Mouse (Mus musculus): ENCODE measurements at regions not wholly inside any gene's neighbourhood (a gene's known extent, or its start where the extent isn't known, plus 50 kb on each side); places are given as distances from the start of the nearest gene placed in this dataset.

DNA sequence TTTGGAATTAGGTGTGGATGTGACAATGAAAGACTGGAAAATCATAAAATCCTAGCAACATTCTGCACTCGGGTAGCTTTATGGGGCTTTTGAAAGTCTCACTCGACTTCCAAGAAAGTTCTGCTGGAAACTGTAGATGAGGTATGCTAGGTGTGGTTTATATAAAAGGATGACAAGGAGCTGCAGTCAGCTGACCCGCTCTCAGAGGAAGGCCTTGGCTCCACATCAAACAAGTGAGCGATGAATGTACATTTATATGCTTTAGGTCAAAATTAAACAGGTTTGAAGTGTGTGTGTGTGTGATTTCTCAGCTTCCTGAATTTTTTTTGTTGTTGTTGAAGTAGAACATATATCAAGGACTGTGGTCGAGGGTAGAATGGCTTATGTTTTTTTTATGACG, 174.9 kb downstream of the 1500009L16Rik start:
- DNase-seq (ENCODE audit: low spot score) = no peak

DNA sequence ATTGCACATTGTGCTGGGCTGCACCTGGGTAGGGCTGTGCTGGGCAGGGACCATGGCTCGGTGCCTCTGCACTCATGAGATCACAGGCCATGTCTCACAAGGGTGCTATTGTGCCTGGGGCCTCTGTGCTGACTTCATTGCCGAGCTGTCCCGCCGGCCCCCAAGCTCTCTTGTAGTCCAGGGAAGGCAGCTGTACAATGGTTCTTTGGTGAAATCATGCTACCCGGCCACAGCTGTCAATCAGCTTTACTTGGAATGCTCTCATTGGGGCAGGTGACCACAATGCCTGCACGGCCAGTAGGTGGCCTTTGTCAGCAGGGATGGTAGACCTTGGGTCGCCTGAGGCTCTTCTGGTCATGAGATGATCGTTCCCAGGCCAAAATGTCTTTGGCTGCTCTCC, 184.1 kb downstream of the 1500009L16Rik start:
- DNase-seq (ENCODE audit: low spot score) = no peak

DNA sequence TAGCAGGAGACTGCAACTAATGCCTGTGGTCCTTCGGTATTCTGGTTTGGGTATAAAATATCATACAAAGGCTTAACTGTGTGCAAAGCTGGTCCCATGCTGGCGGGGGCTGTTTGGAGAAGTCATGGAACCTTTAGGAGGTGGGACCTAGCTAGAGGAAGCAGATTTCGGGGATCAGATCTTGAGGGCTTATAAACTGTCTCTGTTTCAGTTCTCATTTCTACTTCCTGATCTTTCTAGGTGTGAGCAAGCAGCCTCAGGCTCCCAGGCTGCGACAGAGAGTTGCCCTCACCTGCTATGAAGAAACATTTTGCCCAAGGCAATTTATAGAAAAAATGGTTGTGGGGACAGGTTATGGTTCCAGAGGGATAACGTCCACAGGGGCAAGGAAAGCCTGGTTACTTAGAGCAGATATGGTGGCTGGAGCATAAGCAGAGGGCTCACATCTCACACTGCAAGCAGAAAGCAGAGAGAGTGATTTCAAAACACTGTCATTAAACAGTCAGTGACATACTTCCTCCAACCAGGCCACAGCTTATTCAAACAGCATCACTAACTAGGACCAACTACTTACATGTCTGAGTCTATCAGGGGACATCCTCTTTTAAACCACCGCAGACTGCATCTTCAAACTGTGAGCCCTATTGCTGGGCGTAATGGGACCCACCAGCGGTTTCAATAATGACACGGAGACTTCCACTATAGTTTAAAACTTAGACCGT, 188.1 kb downstream of the 1500009L16Rik start:
- DNase-seq (ENCODE audit: low spot score) = no peak

DNA sequence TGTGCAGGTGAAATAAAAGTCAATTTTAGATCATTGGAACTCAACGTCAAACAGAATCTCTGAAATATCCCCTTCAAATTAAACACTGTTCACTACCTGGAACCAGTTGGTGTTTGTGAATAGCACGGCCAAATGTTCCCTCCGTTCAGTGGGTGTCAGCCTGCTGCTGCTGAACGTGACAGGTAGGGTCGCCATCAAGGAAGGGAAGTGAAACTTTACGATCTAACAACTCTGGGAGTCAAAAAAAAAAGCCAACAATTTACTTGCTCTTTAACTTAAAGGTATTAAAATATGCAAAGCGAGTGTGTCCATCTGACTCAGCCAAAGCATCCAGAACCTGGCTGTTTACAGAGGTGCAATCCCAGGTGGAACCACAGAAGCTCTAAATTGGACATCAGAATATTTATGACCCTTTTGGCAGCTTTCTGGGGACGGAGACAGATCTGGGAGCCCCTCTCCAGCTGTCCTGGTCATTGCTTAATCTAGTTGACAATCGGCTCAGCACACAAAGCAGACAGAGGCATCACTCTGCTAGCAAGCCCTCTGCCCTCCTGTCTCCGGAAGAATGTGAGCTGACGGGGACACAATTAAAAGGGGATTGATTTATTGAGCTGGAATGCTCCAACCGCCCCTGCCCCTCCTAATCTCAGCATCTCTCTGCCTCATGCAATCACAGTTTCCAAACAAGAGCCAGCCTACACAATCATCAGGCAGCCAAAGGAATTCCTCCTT, 191.9 kb downstream of the 1500009L16Rik start:
- no peak for DNase-seq (ENCODE audit: low spot score)

DNA sequence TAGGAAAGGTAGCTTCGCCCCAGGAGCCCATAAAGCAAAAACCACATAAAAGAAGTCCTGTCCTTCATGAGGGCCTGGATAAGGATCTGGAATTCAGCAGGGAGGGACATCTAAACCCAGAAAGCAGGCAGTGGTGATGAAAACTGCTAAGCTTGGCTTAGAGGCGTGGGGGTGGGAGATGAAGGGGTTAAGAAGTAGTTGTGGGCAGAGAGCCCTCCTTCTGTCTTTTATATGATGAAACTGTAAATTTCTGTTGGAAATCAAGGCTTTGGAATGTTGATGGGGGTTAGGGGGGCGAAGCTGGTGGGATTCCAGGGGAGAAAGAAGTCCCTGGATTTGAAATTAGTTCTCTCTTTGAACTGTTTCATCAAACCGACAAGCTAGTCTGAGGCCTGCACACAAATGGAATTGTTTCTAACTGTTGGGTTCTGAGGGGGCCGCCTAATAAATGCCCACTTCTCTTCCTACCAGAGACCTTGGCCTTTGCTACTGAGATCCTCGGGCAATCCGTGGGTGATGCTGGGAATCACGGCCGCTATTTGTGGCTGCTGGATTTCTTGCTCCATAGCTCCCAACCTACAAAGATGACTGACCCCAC, 192.6 kb downstream of the 1500009L16Rik start:
- DNase-seq (ENCODE audit: low spot score) = no peak

DNA sequence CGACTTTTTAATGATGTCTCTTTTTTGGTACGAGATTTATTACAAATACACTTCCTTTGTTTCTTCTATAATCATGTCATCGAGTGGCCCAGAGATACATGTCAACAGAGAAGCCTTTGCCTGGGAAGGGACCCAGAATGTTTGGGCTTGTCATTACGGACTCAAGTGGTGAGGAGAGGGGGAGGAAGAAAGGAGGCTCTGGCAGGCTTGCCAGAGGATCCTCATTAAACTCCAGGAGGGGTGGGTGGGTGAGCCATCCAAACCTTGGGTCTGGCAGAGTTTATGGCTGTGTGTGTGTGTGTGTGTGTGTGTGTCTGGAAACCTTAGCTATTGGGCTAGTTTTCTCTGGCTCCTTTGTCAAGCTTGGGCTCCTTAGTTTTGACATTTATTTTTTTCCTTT, 204.3 kb downstream of the 1500009L16Rik start:
- no peak for DNase-seq (ENCODE audit: low spot score)

DNA sequence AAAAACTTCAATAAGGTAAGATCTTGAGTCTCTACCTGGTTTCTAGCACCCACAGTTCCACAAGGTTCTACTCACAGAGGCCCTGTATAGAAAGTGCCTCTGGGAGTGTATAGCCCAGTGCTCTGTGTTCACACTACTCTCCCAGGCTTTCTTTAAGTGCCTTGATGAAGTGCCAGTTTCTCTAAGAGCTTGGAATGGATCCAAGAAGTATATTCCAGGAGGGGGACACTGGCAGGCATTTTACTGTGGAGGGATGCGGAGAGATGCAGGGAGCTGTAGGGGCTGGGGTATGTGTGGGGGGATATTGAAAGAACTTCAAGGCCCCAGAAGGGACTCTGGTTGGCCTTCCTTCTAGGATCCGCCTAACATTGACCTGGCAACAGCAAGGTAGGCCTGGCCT, 204.9 kb downstream of the 1500009L16Rik start:
- DNase-seq (ENCODE audit: low spot score) = no peak

DNA sequence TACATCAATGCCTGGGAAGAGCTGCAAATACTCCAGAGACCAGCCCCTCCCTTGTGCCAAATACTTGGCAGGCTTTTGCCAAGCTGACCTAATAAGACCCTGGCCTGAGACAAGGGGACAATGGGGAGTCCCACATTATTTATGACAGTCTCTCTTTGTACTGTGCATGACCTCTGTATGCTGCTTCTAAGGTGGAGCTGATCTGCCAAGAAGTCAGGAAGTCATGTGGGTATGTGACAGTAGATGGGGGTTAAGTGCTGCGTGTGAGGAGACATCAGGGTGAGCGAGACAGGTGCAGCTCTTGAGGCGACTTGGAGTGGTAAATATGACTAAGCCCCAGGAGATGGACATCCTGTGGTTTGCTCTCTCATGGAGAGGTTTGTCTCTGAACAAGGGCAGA, 209.1 kb downstream of the 1500009L16Rik start:
- no peak for DNase-seq (ENCODE audit: low spot score)

DNA sequence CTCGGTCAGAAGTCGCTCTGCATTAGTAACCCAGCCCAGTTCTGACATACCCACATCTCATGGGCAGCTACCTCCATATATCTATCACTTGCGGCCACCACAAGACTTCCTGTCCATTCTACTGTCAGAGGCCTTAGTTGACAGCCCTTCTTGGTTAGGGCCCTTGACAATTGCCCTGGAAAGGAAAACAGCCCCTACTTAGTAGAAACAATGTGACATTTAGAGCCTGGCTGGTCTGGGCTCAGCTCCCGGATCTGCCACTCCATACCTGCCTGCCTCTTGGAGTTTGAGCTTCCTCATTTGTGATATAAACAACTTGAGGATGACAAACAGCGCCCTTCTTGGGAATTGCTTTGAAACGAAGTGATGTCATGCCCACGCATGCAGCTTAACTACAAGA, 210.5 kb downstream of the 1500009L16Rik start:
- no peak for DNase-seq (ENCODE audit: low spot score)

DNA sequence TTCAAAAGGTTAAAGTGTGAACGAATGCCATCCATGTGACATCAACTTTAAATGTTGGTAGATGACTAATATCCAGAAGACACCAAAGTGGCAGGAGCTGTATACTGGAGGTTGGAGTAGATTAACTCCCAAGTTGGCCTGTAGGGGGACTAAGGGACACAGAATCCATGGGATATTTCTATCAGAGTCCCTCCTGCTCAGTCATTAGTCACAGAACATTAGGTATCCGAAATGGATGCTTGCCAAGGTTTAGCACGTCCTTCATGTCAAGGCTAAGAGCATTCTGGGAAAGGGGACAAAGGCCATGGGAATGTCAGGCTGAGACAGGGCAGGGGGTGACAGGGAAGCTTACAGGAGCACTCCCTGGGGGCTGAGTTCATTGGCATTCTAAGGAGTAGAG, 211.8 kb downstream of the 1500009L16Rik start:
- DNase-seq (ENCODE audit: low spot score) = no peak

DNA sequence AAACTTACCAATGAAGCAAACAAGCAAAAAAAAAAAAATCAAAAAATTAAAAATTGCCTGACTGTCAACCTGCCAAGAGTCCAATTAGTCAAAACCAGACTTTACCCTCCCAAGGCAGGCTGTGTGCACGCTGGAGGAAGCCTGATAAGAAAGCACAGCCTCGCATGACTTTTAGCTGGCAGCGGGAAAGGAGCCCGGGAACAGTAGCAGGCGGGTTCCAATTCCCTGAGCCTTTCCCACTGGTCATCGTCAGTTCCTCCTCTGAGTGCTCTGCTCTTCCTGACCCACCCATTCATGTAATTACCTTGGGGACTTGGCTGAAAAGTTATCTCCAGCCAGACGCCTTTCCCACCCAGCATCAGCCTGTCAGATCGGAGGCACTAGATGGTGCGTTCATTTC, 214.5 kb downstream of the 1500009L16Rik start:
- no peak for DNase-seq (ENCODE audit: low spot score)

DNA sequence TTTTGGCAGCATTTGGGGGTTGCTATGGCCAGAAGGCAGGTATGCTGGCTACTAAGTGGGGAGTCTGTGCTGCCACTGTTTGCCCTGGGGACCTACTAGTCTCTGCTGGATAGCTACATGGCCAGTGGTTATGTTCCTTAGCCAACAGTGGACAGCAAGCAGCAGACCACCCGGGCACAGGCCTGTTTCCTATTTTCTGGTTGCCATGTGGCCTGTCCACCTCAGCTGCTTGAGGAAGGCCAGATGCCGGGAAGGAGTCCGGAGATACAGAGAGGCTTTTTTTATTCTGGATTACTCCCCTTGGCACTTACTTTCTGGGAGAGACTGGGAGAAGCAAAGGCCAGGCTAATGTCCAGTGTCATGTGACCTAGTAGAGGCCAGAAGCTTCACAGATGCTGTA, 219.4 kb downstream of the 1500009L16Rik start:
- no peak for DNase-seq (ENCODE audit: low spot score)

DNA sequence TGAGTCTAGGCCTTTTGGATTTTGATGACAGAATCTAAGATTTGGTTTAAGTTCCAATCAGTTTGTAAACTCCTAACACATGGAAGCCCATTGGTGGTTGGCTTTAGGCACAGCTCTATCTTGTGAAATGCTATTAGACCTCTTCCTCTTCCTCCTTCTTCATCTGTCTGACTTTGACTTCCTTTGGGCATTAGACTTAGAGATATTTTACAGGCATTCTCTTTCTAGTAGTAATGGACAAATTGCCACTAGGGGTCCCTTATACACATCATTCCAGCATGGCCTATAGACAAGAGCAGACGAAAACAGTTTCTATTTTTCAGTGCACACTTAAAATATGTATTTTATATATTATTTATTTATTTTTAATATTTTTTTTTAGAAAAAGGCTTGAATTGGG, 221.5 kb downstream of the 1500009L16Rik start:
- DNase-seq (ENCODE audit: low spot score) = no peak

DNA sequence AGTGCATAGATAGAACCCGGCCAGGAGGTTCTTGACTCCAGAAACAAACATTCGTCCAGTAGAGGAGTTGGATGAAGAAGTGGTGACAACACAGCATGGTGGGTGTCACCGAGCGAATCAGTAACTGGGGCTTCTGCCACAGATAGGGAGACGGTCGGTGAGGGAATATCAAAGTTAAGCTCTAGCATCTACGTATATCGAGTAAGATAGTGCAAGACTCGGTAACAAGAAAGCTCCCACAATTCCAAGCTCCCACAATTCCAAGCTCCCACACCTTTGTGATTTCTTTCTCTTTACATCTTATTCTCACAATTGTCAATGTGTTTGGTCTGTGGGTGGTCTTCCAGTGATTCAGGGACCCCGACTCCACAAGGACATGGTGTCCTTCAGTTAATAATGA, 222.2 kb downstream of the 1500009L16Rik start:
- no peak for DNase-seq (ENCODE audit: low spot score)

DNA sequence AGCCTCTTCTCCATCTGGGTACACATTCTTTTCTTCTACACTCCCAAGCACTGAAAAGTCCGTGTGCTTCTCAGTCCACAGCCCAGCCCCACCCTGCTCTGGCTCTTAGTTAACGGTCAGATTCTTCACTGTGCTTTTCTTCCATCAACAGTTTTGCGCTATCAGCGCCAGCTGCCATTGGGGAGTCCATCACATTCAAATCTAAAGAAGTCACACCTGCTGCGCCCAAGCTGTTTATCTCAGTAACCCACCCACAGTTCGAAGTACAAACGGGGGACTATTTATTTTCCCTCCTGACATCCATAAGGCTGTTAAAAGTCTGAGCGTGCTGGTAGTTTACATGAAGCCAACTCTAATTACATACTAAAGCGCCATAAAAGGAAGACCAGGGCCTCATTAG, 222.8 kb downstream of the 1500009L16Rik start:
- no peak for DNase-seq (ENCODE audit: low spot score)

DNA sequence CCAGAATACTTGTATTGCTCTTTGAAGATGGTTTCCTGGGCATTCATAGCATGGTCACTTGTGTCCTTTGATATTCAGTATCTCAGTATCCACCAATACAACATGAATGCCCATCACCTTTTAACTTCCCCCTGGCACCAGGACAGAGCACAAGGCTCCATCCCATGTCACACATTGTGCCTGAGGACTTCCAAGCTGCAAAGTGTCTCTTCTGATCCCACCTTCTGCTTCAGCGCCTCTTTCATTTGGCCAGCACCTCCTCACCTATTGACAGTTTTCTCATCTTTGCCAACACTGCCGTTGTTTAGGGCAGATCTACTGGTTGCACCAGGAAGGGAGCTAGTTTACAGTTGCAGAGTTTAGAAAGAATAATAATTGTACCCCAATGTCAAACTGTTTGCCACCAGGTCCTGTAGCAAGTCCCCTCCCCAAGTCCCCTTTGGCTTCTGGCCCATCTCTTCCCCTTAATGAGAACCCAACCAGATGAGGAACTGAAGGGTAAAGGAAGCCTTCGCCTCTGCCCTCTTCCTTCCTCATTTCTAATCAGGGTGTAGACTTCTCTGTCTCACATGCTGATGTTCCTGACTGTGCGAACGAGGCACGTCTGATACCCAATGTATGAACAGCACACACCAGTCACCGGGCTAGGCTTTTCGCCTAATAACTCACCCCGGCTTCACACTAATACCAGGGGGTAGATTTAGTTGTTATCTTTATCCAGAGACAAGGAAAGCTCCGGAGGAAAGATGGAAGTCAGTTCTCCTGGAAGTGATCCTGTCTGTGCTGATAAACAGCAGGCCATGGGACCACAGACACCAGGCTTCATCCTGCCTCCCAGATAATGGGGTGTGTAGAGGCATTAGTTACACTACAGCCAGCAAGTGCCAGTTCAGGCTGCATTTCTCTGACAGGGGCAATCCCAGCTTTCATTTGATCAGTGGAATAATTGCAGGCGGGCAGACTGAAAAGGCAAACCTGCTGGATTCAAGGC, 223.8 kb downstream of the 1500009L16Rik start:
- DNase-seq (ENCODE audit: low spot score) = no peak

DNA sequence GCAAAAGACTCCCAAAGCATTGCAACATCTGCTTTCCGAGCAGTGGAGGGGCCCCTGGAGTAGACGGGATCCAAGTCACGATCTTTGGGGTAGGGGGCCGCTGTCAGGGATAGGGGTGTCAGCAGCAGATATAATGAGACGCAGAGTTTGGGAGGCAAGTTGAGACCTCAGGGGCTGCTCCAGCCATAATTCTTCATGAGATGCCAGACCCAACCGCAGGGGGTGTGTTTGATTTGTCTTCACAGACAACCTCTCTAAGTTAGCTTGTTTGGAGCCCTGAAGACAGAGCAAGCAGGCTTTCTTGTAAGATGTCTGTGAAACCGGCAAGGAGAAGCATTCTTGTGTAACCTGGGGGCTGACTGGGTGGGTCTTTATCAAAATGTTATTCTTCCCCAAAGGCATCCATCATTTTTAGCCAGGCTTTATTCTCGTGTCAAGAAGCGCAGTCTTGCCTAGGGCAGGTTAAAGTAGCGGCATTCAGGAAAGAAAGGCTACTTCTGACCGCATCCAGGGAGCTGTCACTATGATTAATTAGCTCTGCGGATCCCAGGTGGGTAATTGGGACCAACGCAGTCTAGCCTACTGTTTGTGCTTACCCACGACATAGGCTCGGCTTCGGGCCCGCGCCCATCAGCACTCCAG, 234.6 kb downstream of the 1500009L16Rik start:
- DNase-seq (ENCODE audit: low spot score) = no peak

DNA sequence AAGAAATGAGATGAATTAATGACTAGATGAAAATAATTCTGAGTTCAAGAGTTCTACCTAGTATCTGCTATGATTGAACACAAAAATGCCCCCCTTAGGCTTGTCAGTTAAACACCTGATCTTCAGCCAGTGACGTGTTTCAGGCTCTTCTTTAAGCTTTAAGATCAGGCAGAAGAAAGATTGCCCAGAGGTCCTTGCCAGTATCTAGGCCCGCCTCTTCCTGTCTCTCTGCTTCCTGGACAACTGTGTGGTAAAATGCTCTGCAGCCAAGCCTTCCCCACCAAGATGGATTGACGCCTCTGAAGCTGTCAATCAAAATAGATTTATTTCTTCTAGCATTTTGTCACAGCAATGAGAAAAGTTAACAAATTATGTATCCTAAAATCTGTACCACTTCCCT, 235.7 kb downstream of the 1500009L16Rik start:
- DNase-seq (ENCODE audit: low spot score) = no peak

DNA sequence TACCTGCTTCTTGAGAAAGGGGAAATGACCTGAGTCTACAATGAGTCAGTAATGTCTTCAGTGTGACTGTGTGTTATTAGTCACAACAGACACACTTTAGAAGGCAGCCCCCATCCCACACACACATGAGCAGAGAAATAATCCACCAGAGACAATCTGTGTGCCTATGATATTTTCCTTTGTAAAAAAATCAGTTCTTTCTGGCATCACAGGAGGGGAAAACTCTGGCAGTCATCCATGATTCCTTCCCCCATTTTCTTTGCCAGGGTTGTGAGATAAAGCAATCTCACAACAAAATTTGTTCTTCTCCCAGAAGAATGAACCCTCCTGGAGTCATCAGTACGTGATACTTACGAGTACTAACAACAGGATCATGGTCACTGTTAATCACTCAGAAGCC, 236.2 kb downstream of the 1500009L16Rik start:
- DNase-seq (ENCODE audit: low spot score) = no peak

DNA sequence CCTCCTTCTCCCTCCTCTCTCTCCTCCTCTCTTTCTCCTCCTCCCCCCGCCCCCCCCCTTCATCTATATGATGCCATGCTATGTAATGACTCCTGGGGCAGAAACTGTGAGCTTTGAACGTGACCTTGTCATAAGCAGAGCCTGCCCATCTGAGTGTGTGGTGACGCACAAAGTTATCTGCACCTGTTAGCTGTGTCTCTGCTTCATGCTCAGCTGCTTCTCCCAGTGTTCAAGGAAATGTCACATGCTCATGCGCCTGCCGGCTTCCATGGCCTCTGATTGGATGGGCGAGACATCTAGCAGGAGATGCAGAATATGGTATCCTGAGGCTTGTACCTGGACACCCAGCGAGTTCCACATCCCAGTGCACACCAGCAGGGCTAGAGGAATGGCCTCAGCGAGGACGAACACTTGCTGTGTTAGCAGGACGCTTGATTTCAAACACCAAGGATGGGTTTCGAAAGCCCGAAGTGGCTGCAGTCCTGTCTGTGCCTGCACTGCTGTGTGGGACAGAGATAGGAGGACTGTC, 240.6 kb downstream of the 1500009L16Rik start:
- no peak for DNase-seq (ENCODE audit: low spot score)
